Mouse (Mus musculus) left cerebral cortex, postnatal 14 days (tissue): ENCODE data around the gene Dhrs3. TPM values are rescaled to one million over a fixed set of nuclear protein-coding genes. Genes with fewer than 3 reads are reported as not detected.

ENCODE experiments used
- DNase-seq, 2 experiments: peaks; one replicate each; pipeline ENCODE4 v3.0.0; 2021 to 2022; ENCODE audit warnings: low spot score in 2 of 2, mixed read lengths in 1 of 2
- intact Hi-C: fragments of 180-260 bp; cut with DNase I; formaldehyde crosslinking; loops from one replicate; pipeline ENCODE4 v1.15.1; 2025
- long read RNA-seq, 2 experiments: library from polyadenylated mRNA; stranded (forward); transcript quantifications; one replicate each; pipeline ENCODE4 v2.0.0; 2021
- total RNA-seq, 2 experiments: library from RNA; stranded (reverse); gene quantifications; 2 replicates each; pipeline ENCODE4 v1.2.3; 2021

Gene Dhrs3
- total RNA-seq, result 10 to 100 TPM; 22.2 TPM
- long read RNA-seq, experiment 1, transcript Dhrs3-206 (6 exons, 2,337 nt), result major isoform, 10 of 16 reads
- long read RNA-seq, experiment 1, partial matches to known transcripts, result 5 of 16 reads
- long read RNA-seq, experiment 1, other reads (novel, unspliced or antisense), result 0 of 16 reads
- long read RNA-seq, experiment 2, partial matches to known transcripts, result 0 of 9 reads
- long read RNA-seq, experiment 2, other reads (novel, unspliced or antisense), result 5 of 9 reads

DNA sequence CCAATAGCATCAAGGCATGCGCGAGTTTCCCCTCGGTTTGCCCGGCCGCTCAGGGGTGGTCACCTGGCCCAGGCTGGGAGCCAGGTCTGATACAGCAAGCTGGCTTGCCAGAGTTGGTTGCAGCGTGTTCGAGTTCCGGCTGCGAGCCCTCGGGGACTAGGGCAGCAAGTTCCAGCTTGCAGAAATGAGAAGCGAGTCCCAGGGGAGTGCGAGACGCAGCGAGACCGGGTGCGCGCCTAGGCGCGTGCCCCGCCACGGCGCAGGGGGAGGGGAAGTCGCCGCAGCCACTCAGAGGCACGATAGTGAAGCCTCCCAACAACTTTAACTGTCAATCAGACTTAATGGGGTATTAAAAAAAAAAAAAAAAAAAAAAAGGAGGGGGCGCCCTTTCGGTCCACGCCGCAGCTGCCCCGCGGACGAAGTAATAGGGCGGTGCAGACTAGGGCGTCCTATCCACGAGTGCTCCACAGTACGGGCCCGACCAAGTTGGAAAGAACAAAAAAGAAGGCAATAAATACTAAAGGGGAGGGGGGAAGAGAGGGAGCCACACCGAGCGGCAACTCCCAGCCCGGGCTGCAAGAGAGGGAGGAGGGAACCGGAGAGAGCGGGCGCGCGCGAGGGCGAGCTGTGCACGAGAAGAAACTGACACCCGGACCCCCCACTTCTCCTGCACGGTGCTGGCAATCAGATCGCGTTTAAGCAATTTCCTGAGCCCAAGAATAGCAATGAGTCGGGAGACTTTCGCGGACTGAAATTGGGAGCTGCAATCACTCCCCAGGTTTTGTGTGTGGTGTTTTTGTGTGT, at the start of gene Dhrs3:
Dhrs3 (plus strand) TSS at position 695 of the 804 bp plus-strand sequence.
- intact Hi-C loops, result loop anchor here (10.0 kb wide), 1 partner anchor 212 kb away; no protein-coding TSS in a partner anchor
- DNase-seq, result peak; percentile 71 to 81

- DNase-seq, result no peak
- intact Hi-C loops, result no loop called here
These were observed 30.7 kb upstream of the Dhrs3 start for GRCm38 (mm10) chr4:144861756-144862505.

DNA sequence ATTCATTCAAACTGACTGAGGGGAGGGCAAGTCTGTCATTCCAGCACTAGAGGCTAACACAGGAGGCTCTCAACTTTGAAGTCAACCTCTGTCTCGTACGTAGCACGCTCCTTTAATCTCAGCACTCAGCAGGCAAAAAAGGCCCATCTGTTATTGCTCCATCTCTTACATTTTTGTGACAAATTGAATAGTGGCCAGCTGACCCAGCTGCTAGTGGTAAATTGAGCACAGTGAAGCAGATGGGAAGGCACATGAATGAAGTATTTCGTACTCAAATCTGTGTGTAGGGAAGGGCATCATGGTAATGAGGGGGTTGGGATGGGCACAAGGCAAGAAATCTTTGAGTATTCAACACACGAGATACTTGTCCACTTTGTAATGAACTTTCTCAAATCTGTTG, 24.7 kb upstream of the Dhrs3 start:
- intact Hi-C loops, result loop anchor here (5.0 kb wide), 1 partner anchor 81 kb away; the partner anchor contains the start of gene Gm438
- no peak for DNase-seq

GRCm38 (mm10) chr4:144868584-144868983, 24.0 kb upstream of the Dhrs3 start:
- no peak for DNase-seq
- intact Hi-C loops, result loop anchor here (5.0 kb wide), 1 partner anchor 81 kb away; the partner anchor contains the start of gene Gm438

GRCm38 (mm10) chr4:144872905-144873304, 19.7 kb upstream of the Dhrs3 start:
- DNase-seq, result peak in 1 of 2 experiments; percentile 49
- intact Hi-C loops, result loop anchor here (2.0 kb wide), 1 partner anchor 108 kb away; no protein-coding TSS in a partner anchor

GRCm38 (mm10) chr4:144875576-144876093, 17.0 kb upstream of the Dhrs3 start:
- no peak for DNase-seq
- intact Hi-C loops, result no loop called here

DNA sequence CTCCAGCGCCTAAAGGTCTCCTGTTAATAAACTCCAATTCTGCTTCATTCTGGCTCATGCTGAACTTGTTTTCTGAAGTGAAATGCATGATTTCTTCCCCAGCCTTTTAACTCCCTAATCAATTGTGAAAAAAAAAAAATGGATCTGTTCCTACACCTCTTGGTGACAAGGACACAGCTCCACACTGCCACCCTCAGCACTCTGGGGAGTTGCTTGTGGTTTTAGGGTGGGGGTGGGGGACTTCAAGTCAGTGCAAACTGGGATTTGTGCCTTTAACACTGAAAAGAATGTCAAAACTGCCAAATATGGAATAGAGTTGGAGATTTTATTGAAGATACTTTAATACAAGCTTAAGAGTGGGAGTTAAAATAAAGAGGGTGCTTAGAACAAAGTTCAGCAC, 13.1 kb upstream of the Dhrs3 start:
- intact Hi-C loops, result no loop called here

DNA sequence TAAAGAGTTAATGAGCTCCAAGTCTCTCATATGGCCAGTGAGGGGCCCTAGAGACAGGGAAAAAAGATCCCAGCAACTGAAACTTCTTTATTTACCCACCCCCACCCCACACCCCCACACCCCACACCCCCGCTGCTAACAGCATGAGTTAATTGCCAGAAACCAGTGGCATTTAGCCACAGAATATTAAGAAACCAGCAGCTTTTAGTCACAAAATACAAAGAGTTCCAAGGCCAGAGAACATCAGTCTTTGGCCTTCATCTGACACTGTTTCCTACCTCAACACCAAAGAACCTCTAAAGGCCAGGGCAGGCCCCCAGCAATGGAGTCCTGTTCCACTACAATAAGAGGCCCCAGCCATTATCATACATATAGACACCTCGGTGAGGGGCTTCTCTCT, 11.3 kb upstream of the Dhrs3 start:
- intact Hi-C loops, result no loop called here
- no peak for DNase-seq

More for the DNA sequence above, 13.1 kb upstream of the Dhrs3 start:
- no peak for DNase-seq

GRCm38 (mm10) chr4:144882881-144883331, 9.7 kb upstream of the Dhrs3 start:
- intact Hi-C loops, result no loop called here

GRCm38 (mm10) chr4:144886460-144886859, 6.2 kb upstream of the Dhrs3 start:
- intact Hi-C loops, result loop anchor here (5.0 kb wide), 1 partner anchor 411 kb away; no protein-coding TSS in a partner anchor
- DNase-seq, result peak; percentile 69 to 80

More at GRCm38 (mm10) chr4:144882881-144883331, 9.7 kb upstream of the Dhrs3 start:
- DNase-seq, result peak in 1 of 2 experiments; percentile 33

GRCm38 (mm10) chr4:144888750-144889149, 3.9 kb upstream of the Dhrs3 start:
- no peak for DNase-seq
- intact Hi-C loops, result loop anchor here (5.0 kb wide), 1 partner anchor 409 kb away; no protein-coding TSS in a partner anchor

- intact Hi-C loops, result loop anchor here (2.0 to 10.0 kb wide), 3 partner anchors 161 to 408 kb away; no protein-coding TSS in a partner anchor
- DNase-seq, result no peak
These were observed 2.9 kb upstream of the Dhrs3 start for GRCm38 (mm10) chr4:144889505-144890301.

- intact Hi-C loops, result loop anchor here (2.0 to 10.0 kb wide), 2 partner anchors 160 to 214 kb away; no protein-coding TSS in a partner anchor
These were observed 1.9 kb upstream of the Dhrs3 start for GRCm38 (mm10) chr4:144890690-144891120.

GRCm38 (mm10) chr4:144891121-144891711, 1.4 kb upstream of the Dhrs3 start:
- intact Hi-C loops, result loop anchor here (2.0 to 10.0 kb wide), 2 partner anchors 160 to 214 kb away; no protein-coding TSS in a partner anchor
- DNase-seq, result peak in 1 of 2 experiments; percentile 34

More at GRCm38 (mm10) chr4:144890690-144891120, 1.9 kb upstream of the Dhrs3 start:
- DNase-seq, result peak; percentile 68 to 77

GRCm38 (mm10) chr4:144891743-144892132, 889 bp upstream of the Dhrs3 start:
- DNase-seq, result no peak
- intact Hi-C loops, result loop anchor here (2.0 to 10.0 kb wide), 2 partner anchors 159 to 213 kb away; no protein-coding TSS in a partner anchor

DNA sequence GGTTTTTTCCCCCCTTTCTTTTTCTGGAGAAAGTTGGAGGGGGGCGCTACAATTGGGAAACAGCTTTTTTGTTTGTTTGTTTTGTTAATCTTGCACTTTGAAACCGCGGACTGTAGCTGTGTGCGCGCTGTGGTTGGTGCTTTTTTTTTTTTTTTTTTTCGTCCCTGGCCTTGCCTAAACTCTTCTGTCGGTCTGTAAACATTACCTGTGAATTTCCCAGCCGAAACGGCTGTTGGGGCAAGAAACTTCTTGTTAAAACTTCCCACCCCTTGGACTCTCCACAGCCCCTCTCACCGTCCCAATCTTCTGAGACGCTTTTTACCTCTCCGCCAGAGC, 278 bp downstream of the Dhrs3 start:
- intact Hi-C loops, result loop anchor here (10.0 kb wide), 1 partner anchor 212 kb away; no protein-coding TSS in a partner anchor
- DNase-seq, result no peak
